Mouse (Mus musculus): ENCODE data around the gene Cdc16.

DNA sequence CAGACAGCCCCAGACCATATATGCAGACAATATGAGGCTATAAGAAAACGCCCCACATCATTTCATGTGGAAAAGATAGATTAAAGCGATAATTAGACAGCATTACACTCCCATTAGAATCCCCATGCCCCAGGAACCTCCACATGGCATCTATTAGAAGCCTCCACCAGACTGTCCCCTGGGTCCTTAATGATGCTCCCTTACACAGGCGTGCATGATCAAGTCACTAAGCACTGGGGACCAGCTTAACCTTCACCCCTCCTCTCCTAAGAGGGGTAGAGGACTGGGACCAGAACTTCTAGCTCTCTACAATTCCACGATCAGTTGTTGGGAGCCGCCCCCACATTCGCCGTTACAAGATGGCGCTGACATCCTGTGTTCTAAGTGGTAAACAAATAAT lies 38.5 kb upstream of the Cdc16 start:
- TF ChIP-seq POLR2A (IDR thresholded peaks at IDR 0.05; ENCODE audit: control insufficient read depth, extremely low read depth, insufficient read depth, low read length, poor library complexity) (no peak), CTCF (IDR thresholded peaks at IDR 0.05; ENCODE audit: borderline replicate concordance, control insufficient read depth, extremely low read depth, insufficient read depth, low read length, poor library complexity) (no peak)
